Mouse (Mus musculus) forebrain, postnatal 0 days (tissue): Measurements from ENCODE around the gene Prrc2a. TPM values are rescaled to one million over a fixed set of nuclear protein-coding genes. Genes with fewer than 3 reads are reported as not detected.

ENCODE experiments used
- ATAC-seq: fragments of 200-750 bp; cut with Nextera tagmentation; 2 replicates; pipeline ENCODE4 v1.8.0; 2017; ENCODE audit warnings: mild to moderate bottlenecking, moderate library complexity
- DNase-seq: peaks from one replicate; pipeline ENCODE4 v3.0.0-alpha.2; 2015
- H3K27ac ChIP-seq: fragments of 300-500 bp; sonication (generic); 2 replicates; pipeline ENCODE4 v1.5.1; 2014; ENCODE audit warnings: low read depth, mild to moderate bottlenecking, antibody characterized with exemption, low read length, moderate library complexity, mixed read lengths
- H3K27me3 ChIP-seq: fragments of 300-500 bp; sonication (generic); 2 replicates; pipeline ENCODE4 v1.6.1; 2014; ENCODE audit warnings: mild to moderate bottlenecking, low read length, mixed read lengths; ENCODE audit not compliant: insufficient read depth
- H3K36me3 ChIP-seq: fragments of 300-500 bp; sonication (generic); 2 replicates; pipeline ENCODE4 v1.6.1; 2014; ENCODE audit warnings: mild to moderate bottlenecking, moderate library complexity; ENCODE audit not compliant: insufficient read depth
- H3K4me1 ChIP-seq: fragments of 300-500 bp; sonication (generic); 2 replicates; pipeline ENCODE4 v1.6.1; 2014; ENCODE audit warnings: antibody characterized with exemption; ENCODE audit not compliant: insufficient read depth
- H3K4me2 ChIP-seq: fragments of 300-500 bp; sonication (generic); 2 replicates; pipeline ENCODE4 v1.6.1; 2014; ENCODE audit warnings: low read depth, mild to moderate bottlenecking, moderate library complexity
- H3K4me3 ChIP-seq: fragments of 300-500 bp; sonication (generic); 2 replicates; pipeline ENCODE4 v1.5.1; 2014; ENCODE audit warnings: low read depth, low read length, mixed read lengths
- H3K9ac ChIP-seq: fragments of 300-500 bp; sonication (generic); 2 replicates; pipeline ENCODE4 v1.6.1; 2014; ENCODE audit warnings: mild to moderate bottlenecking
- H3K9me3 ChIP-seq: fragments of 300-500 bp; sonication (generic); 2 replicates; pipeline ENCODE4 v1.6.1; 2016; ENCODE audit warnings: low read length
- CTCF ChIP-seq: sonication (generic); IDR thresholded peaks from 2 replicates; pipeline ENCODE4 v1.5.1; 2016; ENCODE audit warnings: antibody characterized with exemption, control low read depth, low read depth
- WGBS: fragments of 180-500 bp; shearing (Covaris S2); extraction: QIAGEN DNeasy Blood & Tissue Kit; methylation state at CpG from one replicate; pipeline ENCODE4 v1.1.7; 2014; 5-methylcytosine and 5-hydroxymethylcytosine counted together
- polyA plus RNA-seq: library from polyadenylated mRNA; unstranded; fragments of >200 nt; fragmentation: Nextera tagmentation; extraction: Ambion mirVana; gene quantifications from 2 replicates; pipeline ENCODE4 v1.2.1, GENCODE M21; 2015
- total RNA-seq: library from RNA; depleted of rRNA; stranded (reverse); fragments of >200 nt; gene quantifications from 2 replicates; pipeline ENCODE4 v1.2.3, GENCODE M21; 2014

Prrc2a gene
- total and polyA plus RNA-seq, 2 experiments from 2014 or later, result 85.3 to 155 TPM

DNA sequence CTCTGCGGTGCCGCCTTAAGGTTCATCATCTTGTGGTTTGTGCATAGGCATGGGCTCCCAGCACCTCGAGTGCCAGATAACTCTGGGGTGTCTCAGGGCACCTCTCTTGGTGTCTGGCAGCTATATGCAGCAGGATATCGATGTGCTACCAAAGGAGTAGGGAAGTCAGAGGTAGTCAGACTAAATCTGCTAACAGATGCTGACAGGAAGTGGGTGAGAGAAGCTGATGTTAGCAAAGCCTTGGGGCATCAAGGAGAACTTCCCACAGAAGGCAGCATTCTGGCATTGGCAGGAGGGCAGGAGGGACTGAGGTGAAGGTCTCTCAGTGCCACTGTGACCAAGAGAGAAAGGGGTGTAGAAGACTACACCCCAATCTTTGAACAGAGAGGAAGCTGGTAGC, 25.4 kb upstream of the Prrc2a start:
- ATAC-seq, result no peak
- Histone ChIP-seq H3K4me3 (no peak overlapping the region), H3K9me3 (no peaks in the 10 kb centered on the region), H3K36me3 (no peaks in the 10 kb centered on the region), H3K27ac (no peak overlapping the region), H3K4me1 (peaks cover 3% of the 10 kb centered on the region; the same call in 1 of the 2 replicates), H3K9ac (no peak overlapping the region), H3K27me3 (peaks cover 2% of the 10 kb centered on the region), H3K4me2 (no peak overlapping the region)
- DNase-seq, result no peak
- WGBS, result 82% methylated on average over 4 of the region's 4 CpGs
- no peak for TF ChIP-seq CTCF

DNA sequence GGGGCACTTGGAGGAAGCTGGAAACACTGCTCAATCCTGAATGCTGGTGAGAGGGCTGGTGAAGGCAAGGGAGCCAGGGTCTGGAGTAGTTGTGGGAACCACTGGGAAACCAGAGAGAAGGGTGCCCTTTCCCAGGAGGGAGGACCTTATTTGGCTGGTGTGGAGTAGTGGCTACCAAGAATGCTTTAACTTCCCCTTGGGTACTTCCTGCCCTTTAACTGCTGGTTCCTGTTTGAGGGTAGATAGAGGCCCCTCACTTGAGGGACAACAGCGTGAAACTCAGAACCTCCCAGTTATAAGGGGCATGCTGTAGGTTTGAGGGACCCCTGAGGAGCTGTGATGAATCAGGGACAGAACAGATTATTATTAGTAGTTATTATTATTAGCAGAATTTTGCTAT, 24.5 kb upstream of the Prrc2a start:
- Histone ChIP-seq H3K36me3 (no peaks in the 10 kb centered on the region), H3K27ac (no peak overlapping the region), H3K9ac (no peak overlapping the region), H3K27me3 (no peaks in the 10 kb centered on the region), H3K9me3 (no peaks in the 10 kb centered on the region), H3K4me3 (no peak overlapping the region), H3K4me1 (peaks cover 3% of the 10 kb centered on the region; the same call in 1 of the 2 replicates), H3K4me2 (no peak overlapping the region)
- DNase-seq (no peak), ATAC-seq (no peak)
- no peak for TF ChIP-seq CTCF
- WGBS, result 82% methylated on average over 1 of the region's 1 CpGs

DNA sequence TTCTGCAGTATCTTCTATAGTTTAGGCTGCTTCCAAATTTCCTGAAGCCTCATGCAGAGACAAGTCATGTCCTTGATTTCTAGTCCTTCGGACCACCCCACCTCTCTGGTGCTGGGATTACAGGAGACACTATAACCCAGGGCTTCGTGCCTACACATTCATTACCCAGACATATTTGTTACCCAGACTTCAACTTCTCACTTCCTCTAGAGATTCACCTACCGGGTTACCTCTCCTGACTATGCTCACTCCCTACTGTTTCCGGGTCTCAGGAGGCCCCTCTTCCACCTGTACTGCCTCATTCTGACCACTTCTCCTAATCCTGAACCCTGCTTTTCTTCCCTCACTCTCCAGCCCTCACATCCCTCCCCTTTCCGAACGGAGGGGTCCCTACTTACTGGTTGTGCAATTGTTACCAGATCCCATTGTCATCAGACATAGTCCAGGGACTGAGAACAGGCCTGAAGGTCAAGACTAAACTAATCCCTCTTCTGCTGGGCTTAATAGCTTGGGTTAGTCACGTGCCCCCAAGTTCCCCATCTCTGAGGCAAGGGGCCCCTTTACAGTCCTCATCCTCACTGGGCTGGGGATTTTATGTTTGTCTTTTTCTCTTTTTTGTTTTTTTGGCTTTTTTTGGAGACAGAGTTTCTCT, 23.4 kb upstream of the Prrc2a start, which contains the start of gene Lst1:
Lst1 (minus strand) TSS at position 481 of the 652 bp plus-strand sequence.
- H3K27me3 ChIP-seq, result no peaks in the 10 kb centered on the region
- no peak for ATAC-seq
- no peak within 1 kb of the TSS for H3K4me3 ChIP-seq
- DNase-seq, result no peak
- no peak within 1 kb of the TSS for H3K9ac ChIP-seq
- peaks cover 3% of the 10 kb centered on the region; the same call in 1 of the 2 replicates for H3K4me1 ChIP-seq
- no peaks in the 10 kb centered on the region for H3K36me3 ChIP-seq
- H3K4me2 ChIP-seq, result no peak within 1 kb of the TSS
- H3K27ac ChIP-seq, result no peak within 1 kb of the TSS
- 68% methylated on average over 7 of the region's 7 CpGs for WGBS
- no peak for TF ChIP-seq CTCF
- H3K9me3 ChIP-seq, result no peaks in the 10 kb centered on the region

DNA sequence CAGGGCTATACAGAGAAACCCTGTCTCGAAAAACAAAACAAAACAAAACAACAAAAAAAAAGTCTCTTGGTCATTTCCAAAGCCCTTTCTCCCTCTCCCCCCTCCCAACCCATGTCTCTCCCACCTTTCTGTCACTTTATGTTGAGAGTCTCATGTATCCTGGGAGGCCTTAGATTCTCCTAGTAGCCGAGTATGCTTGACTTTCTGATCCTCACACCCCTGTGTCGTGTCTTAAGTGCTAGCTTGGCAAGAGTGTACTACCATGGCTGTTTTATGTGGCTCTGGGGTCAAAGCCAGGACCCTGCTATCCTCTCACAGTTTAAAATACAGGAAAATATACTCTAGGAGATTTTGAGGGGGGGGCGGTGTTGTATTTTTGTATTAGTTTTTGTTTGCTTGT, 22.6 kb upstream of the Prrc2a start:
- H3K27ac ChIP-seq, result no peak overlapping the region
- no peaks in the 10 kb centered on the region for H3K9me3 ChIP-seq
- no peak for DNase-seq
- H3K27me3 ChIP-seq, result no peaks in the 10 kb centered on the region
- H3K9ac ChIP-seq, result no peak overlapping the region
- H3K4me3 ChIP-seq, result no peak overlapping the region
- ATAC-seq, result no peak
- H3K4me1 ChIP-seq, result peaks cover 3% of the 10 kb centered on the region; the same call in 1 of the 2 replicates
- no peaks in the 10 kb centered on the region for H3K36me3 ChIP-seq
- no peak for TF ChIP-seq CTCF
- H3K4me2 ChIP-seq, result peak overlapping the region; percentile 55; the same call in 1 of the 2 replicates
- 73% methylated on average over 4 of the region's 4 CpGs for WGBS

DNA sequence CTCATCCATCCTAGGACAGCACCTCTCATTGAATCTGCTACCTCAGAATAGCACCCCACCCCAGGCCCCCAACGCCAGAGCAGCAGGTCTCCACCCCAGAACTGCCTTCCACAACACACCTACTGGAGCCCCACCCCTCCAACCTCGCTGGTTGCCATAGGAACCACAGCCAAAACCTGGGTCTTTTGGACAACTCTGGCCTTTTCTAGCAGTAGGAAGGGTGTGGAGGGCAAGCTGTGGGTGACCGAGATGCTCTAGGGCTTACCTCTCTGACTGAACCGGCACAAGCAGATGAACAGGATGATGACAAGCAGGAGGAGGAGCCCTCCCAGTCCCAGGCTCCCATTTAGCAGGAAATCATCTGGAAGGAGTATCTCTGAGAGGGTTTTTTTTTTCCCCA, 22.0 kb upstream of the Prrc2a start:
- TF ChIP-seq CTCF, result no peak
- Histone ChIP-seq H3K36me3 (no peaks in the 10 kb centered on the region), H3K9me3 (no peaks in the 10 kb centered on the region), H3K9ac (peak overlapping the region; percentile 45; the same call in 1 of the 2 replicates), H3K27me3 (no peaks in the 10 kb centered on the region), H3K27ac (peak overlapping the region; percentile 82), H3K4me2 (peak overlapping the region; percentile 55), H3K4me1 (peaks cover 3% of the 10 kb centered on the region; the same call in 1 of the 2 replicates), H3K4me3 (peak overlapping the region; percentile 39)
- peak; percentile 48 for DNase-seq
- peak; percentile 57 for ATAC-seq
- WGBS, result 2% methylated on average over 4 of the region's 4 CpGs

DNA sequence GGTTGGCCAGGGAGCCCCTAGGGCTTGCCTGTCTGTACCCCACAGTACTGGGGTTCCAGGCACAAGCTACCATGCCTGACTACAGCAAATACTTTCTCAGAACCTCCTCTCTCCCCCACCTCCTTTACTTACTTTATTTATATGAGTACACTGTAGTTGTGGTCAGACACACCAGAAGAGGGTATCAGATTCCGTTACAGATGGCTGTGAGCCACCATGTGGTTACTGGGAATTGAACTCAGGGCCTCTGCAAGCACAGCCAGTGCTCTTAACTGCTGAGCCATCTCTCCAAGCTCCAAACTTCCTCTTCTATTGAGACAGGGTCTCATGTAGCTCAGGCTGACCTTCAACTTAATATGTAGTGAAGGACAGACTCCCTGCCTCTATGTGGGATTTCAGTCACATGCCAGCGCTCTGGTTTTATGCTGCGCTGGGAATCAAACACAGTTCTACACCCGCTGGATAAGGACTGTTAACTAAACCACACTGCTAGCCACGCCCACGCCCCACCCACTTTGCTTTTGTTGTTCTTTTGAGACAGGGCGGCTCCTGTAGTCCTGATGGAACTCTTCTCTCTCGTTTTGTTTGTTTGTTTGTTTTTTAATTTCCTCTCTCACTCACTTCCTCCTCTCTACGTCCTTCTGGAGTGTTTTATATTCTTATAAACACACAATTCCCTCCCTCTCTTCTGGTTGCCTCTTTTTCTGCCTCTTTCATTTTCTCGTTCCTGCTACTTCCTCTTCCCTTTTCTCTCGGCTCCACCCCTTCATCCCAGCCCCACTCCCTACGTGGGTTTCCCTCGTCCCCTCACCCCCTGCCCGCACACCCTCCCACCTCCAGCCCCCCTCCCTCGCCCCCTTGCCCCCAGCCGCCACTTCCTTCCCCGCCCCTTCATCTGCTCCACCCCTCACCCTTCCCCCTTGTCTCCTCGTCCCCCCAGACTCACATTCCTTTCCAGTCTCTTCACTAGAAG, 21.2 kb upstream of the Prrc2a start:
- ATAC-seq, result peak; percentile 76
- Histone ChIP-seq H3K4me2 (peak overlapping the region; percentile 55), H3K4me3 (peak overlapping the region; percentile 39), H3K27ac (peak overlapping the region; percentile 82), H3K9ac (peak overlapping the region; percentile 45; the same call in 1 of the 2 replicates), H3K9me3 (no peaks in the 10 kb centered on the region), H3K4me1 (peaks cover 3% of the 10 kb centered on the region; the same call in 1 of the 2 replicates), H3K36me3 (no peaks in the 10 kb centered on the region), H3K27me3 (no peaks in the 10 kb centered on the region)
- DNase-seq, result peak; percentile 55
- 3% methylated on average over 18 of the region's 18 CpGs for WGBS
- no peak for TF ChIP-seq CTCF
